Mouse (Mus musculus): ENCODE results near the gene Pfdn4. TPM values are rescaled to one million over a fixed set of nuclear protein-coding genes. Genes with fewer than 3 reads are reported as not detected.

Gene Pfdn4
- polyA plus RNA-seq, 1 experiment: 49.7 TPM

DNA sequence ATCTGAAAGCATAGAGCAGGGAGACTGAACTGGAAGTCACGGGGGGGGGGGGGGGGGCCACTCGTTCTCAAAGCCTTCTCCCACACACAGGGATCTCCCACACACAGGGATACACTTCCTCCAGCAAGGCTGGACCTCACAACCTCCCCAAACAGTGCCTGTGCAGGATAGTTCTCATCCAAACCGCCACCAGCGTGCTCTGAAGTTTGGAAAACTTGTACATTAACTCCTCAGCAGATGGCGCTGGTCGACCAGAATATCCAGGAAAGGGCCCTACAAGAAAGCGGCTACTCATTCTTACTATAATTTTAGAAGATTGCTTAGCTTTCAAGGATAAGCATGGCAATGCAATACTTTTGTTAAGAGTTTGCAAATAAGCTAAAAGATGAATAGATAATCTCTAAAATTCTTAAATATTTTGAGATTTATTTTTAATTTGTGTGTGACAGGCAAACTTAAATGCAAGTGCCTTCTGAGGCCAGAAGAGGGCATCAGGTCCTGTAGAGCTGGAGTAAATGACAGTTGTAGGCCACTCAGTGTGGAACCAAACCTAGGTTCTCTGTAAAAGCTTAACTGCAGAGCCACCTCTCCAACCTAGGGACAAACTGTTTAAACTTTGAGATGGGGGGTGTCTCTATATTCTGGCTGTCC is 24.2 kb downstream of the Pfdn4 start:
- no peak overlapping the region for H3K27ac ChIP-seq (ENCODE audit: insufficient read depth, low read depth, low read length)
- H3K4me3 ChIP-seq (ENCODE audit: insufficient read depth, low read length): no peak overlapping the region
- TF ChIP-seq POLR2A (IDR thresholded peaks at IDR 0.05; ENCODE audit: borderline replicate concordance, low read depth, low read length): no peak
- TF ChIP-seq CTCF (IDR thresholded peaks at IDR 0.05; ENCODE audit: low read depth, low read length): 0 out of 2 replicates have a peak, but pooled peaks have one; percentile 18
- no peaks in the 10 kb centered on the region for H3K4me1 ChIP-seq (ENCODE audit: control insufficient read depth, insufficient read depth, low read length)

DNA sequence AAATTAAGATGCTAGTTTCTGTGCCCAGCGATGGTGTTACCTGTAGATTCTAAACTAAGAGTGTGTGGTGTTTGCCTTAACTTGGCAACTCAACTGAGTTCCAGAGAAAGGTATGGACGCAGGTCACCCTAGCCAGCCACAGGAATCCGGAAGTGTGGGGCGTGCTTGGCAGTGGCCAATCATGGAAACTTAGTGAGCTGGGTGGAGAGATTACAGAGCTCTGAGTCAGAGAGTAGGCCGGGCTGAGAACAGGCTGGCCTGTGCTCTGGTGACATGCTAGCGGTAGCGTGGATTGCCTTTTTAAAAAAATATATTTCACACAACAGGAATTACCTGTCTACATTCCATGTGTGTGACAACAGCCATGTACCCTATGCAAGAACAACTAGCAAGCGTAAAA is 30.3 kb downstream of the Pfdn4 start:
- H3K4me3 ChIP-seq (ENCODE audit: insufficient read depth, low read length): no peak overlapping the region
- H3K27ac ChIP-seq (ENCODE audit: insufficient read depth, low read depth, low read length): no peak overlapping the region
- H3K4me1 ChIP-seq (ENCODE audit: control insufficient read depth, insufficient read depth, low read length): no peaks in the 10 kb centered on the region
- no peak for TF ChIP-seq CTCF (IDR thresholded peaks at IDR 0.05; ENCODE audit: low read depth, low read length)
- TF ChIP-seq POLR2A (IDR thresholded peaks at IDR 0.05; ENCODE audit: borderline replicate concordance, low read depth, low read length): no peak

DNA sequence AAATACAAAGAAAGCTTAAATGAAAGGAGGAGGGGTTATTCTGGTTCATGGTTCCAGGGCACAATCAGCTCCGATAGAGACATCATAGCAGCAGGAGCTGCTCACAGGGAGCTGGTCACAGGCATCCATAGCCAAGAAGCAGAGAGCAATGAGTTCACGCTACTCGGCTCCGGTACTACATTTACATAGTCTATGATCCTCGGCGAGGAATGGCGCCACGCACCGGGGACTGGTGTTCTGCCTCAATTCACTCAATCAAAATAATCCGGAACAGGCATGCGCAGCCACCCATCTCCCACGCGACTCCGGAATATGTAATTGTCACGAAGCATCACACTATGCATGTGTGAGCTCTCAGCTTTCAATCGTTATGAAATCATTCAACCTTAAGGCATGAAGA is 31.8 kb downstream of the Pfdn4 start:
- no peak overlapping the region for H3K27ac ChIP-seq (ENCODE audit: insufficient read depth, low read depth, low read length)
- TF ChIP-seq CTCF (IDR thresholded peaks at IDR 0.05; ENCODE audit: low read depth, low read length) (no peak), POLR2A (IDR thresholded peaks at IDR 0.05; ENCODE audit: borderline replicate concordance, low read depth, low read length) (no peak)
- no peak overlapping the region for H3K4me3 ChIP-seq (ENCODE audit: insufficient read depth, low read length)
- no peaks in the 10 kb centered on the region for H3K4me1 ChIP-seq (ENCODE audit: control insufficient read depth, insufficient read depth, low read length)

DNA sequence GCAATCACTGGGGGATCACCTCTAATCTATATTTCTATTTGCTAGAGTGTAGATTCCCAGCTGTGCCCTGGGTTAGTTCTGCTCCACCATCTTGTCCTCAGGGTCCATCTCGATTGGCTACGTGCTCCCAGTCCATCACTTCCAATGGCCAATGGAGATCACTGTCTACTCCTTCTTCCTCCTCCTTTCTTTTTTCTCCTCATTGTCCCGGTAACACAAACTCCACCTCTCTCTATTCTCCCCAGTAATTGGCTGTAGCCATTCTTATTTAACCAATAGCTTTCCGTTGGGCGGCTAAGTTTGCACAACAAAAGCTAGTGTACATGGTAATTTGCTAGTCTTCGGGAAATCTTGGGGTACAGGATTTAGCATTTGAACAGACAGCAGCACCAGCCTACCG is 33.5 kb downstream of the Pfdn4 start:
- Histone ChIP-seq H3K4me3 (ENCODE audit: insufficient read depth, low read length) (no peak overlapping the region), H3K27ac (ENCODE audit: insufficient read depth, low read depth, low read length) (no peak overlapping the region), H3K4me1 (ENCODE audit: control insufficient read depth, insufficient read depth, low read length) (no peaks in the 10 kb centered on the region)
- TF ChIP-seq POLR2A (IDR thresholded peaks at IDR 0.05; ENCODE audit: borderline replicate concordance, low read depth, low read length): no peak
- TF ChIP-seq CTCF (IDR thresholded peaks at IDR 0.05; ENCODE audit: low read depth, low read length): no peak

DNA sequence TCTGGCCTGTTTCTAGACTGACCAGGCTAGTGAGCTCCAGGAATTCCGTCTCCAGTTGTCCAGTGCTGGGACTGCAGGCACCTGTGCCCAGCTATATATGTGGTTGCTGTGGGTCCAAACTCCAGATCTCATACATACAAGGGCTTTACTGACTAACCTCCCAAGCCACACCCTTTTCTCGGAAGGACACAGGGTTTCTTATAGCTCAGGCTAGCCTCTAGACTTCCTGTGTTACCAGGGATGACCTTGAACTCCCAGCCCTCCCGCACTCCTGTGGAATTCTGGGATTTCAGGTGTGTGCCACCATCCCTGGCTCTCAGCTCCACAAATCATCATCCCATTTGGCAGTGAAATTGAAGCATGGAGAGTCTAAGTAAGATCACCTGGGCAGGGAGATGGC is 34.0 kb downstream of the Pfdn4 start:
- TF ChIP-seq CTCF (IDR thresholded peaks at IDR 0.05; ENCODE audit: low read depth, low read length): no peak
- TF ChIP-seq POLR2A (IDR thresholded peaks at IDR 0.05; ENCODE audit: borderline replicate concordance, low read depth, low read length): no peak
- Histone ChIP-seq H3K27ac (ENCODE audit: insufficient read depth, low read depth, low read length) (no peak overlapping the region), H3K4me1 (ENCODE audit: control insufficient read depth, insufficient read depth, low read length) (no peaks in the 10 kb centered on the region), H3K4me3 (ENCODE audit: insufficient read depth, low read length) (no peak overlapping the region)

DNA sequence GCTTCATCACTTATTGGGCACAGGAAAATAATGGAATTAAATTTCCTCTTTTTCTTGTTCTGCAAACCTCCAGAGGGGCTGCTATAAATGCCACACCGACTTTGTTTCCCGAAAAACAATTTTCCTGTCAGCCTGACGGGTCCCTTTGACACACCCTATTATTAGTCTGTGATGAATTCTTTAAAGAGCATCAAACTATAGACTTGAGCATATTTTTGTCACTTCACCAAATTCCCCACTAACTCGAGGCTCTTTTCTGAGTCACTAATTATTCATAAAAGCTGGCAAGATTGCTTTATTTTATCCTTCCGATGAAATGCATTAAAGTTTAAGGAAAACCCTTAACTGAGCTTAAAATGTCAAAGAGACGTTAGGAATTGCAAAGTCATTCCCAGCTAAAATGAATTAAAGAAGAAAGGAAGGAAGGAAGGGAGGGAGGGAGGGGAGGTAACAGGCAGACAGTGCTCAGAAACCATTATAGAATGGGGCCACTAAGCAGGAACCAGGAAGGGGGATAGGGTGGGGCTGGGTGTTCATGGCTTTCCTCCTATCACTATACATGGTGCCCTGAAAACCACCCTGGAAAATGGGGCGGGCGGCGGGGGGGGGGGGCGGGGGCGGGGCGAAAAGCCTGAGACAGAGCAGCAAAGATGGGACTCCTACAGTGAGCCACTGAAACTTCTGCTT is 38.0 kb downstream of the Pfdn4 start:
- H3K4me3 ChIP-seq (ENCODE audit: insufficient read depth, low read length): no peak overlapping the region
- H3K27ac ChIP-seq (ENCODE audit: insufficient read depth, low read depth, low read length): no peak overlapping the region
- TF ChIP-seq CTCF (IDR thresholded peaks at IDR 0.05; ENCODE audit: low read depth, low read length) (no peak), POLR2A (IDR thresholded peaks at IDR 0.05; ENCODE audit: borderline replicate concordance, low read depth, low read length) (no peak)
- H3K4me1 ChIP-seq (ENCODE audit: control insufficient read depth, insufficient read depth, low read length): no peaks in the 10 kb centered on the region

DNA sequence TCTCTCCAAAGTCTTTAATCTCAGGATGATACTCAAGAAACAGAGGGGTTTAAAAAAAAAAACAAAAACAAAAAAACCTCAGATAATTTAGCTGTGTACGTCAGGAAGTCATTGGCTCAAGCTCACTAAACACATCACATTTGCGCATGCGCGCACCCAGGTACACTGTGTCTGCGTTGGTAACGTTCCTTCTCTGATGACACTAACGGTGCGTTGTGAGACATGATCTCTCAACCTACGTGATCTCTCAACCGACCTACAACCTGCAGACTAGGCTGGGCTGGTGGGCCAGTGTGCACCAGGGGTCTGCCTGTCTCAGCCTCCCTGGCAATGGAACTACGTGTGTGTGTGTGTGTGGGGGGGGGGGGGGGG is 38.6 kb downstream of the Pfdn4 start:
- Histone ChIP-seq H3K4me1 (ENCODE audit: control insufficient read depth, insufficient read depth, low read length) (no peaks in the 10 kb centered on the region), H3K4me3 (ENCODE audit: insufficient read depth, low read length) (no peak overlapping the region), H3K27ac (ENCODE audit: insufficient read depth, low read depth, low read length) (no peak overlapping the region)
- TF ChIP-seq CTCF (IDR thresholded peaks at IDR 0.05; ENCODE audit: low read depth, low read length) (no peak), POLR2A (IDR thresholded peaks at IDR 0.05; ENCODE audit: borderline replicate concordance, low read depth, low read length) (no peak)

DNA sequence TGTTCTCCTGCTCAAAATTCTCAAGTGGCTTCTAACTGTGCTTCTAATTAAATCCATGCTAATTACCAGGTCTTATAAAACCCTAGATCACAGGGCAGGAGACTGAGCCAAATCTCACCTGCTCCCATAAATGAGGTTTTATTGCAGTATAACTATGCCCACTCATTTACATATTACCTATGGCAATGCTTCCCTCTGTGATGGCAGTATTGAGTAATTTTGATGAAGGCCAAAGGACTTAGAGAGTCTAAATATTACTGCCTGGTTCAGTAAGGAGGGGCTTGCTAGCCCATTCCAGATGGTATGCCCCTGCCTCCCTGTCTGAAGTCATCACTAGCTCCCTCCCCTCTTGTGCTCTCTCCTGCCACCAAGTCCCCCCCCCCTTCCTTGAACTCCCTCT is 39.6 kb downstream of the Pfdn4 start:
- TF ChIP-seq POLR2A (IDR thresholded peaks at IDR 0.05; ENCODE audit: borderline replicate concordance, low read depth, low read length) (no peak), CTCF (IDR thresholded peaks at IDR 0.05; ENCODE audit: low read depth, low read length) (no peak)
- Histone ChIP-seq H3K4me1 (ENCODE audit: control insufficient read depth, insufficient read depth, low read length) (no peaks in the 10 kb centered on the region), H3K4me3 (ENCODE audit: insufficient read depth, low read length) (no peak overlapping the region), H3K27ac (ENCODE audit: insufficient read depth, low read depth, low read length) (no peak overlapping the region)

DNA sequence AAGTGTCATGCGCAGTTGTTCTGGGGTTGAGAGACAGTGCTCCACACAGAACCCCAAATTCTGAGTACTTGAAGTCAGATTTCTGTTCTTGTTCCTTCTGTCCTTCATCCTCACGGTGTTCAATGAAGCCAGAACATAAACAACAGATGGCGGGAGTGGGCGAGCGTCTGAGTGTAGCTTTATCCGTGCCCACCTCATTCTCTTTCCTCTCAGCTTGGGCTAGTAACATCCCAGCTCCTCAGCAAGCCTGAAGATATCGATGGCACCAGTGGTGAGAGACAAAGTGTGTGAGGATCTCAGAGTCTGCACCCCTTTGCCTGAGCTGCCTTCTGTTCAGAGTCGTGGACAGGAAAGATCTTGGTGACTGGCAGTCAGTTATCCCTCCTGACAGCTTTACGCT is 43.0 kb downstream of the Pfdn4 start:
- Histone ChIP-seq H3K4me1 (ENCODE audit: control insufficient read depth, insufficient read depth, low read length) (no peaks in the 10 kb centered on the region), H3K27ac (ENCODE audit: insufficient read depth, low read depth, low read length) (no peak overlapping the region), H3K4me3 (ENCODE audit: insufficient read depth, low read length) (no peak overlapping the region)
- TF ChIP-seq POLR2A (IDR thresholded peaks at IDR 0.05; ENCODE audit: borderline replicate concordance, low read depth, low read length) (no peak), CTCF (IDR thresholded peaks at IDR 0.05; ENCODE audit: low read depth, low read length) (no peak)

DNA sequence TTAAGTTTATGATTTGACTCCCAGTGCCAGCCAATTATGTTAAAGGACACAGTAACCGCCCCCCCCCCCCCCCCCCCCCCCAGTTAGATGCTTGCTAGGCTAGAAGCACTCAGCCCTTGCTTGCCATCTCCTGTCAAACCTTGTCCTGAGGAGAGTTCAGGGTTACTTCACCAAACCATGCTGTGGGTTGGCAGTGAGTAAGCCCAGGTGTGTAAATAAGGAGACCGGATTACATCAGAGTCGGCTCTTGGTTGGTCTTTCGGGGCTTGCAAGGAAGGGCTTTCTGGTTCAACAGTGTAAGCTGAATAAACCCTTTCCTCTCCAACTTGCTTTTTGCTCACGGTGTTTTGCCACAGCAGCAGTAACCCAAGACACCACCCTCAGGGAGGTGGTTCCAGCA is 47.4 kb downstream of the Pfdn4 start:
- no peaks in the 10 kb centered on the region for H3K4me1 ChIP-seq (ENCODE audit: control insufficient read depth, insufficient read depth, low read length)
- TF ChIP-seq CTCF (IDR thresholded peaks at IDR 0.05; ENCODE audit: low read depth, low read length) (no peak), POLR2A (IDR thresholded peaks at IDR 0.05; ENCODE audit: borderline replicate concordance, low read depth, low read length) (no peak)
- H3K27ac ChIP-seq (ENCODE audit: insufficient read depth, low read depth, low read length): no peak overlapping the region

More for the DNA sequence above, 47.4 kb downstream of the Pfdn4 start:
- no peak overlapping the region for H3K4me3 ChIP-seq (ENCODE audit: insufficient read depth, low read length)

All from bone marrow macrophage, adult 2 months (primary cell).